Mouse (Mus musculus) liver, adult 2 months (tissue): ENCODE data around the gene Nop14.

Experiments used
- CTCF ChIP-seq: fragments of 200-500 bp; IDR thresholded peaks from 2 replicates; pipeline ENCODE4 v1.5.1; 2011; ENCODE audit warnings: low read depth, low read length, control low read depth
- POLR2A ChIP-seq: fragments of 200-500 bp; IDR thresholded peaks from 2 replicates; pipeline ENCODE4 v1.6.1; 2011; ENCODE audit warnings: low read length, control low read depth; ENCODE audit not compliant: insufficient read depth; ENCODE audit errors: extremely low read depth

DNA sequence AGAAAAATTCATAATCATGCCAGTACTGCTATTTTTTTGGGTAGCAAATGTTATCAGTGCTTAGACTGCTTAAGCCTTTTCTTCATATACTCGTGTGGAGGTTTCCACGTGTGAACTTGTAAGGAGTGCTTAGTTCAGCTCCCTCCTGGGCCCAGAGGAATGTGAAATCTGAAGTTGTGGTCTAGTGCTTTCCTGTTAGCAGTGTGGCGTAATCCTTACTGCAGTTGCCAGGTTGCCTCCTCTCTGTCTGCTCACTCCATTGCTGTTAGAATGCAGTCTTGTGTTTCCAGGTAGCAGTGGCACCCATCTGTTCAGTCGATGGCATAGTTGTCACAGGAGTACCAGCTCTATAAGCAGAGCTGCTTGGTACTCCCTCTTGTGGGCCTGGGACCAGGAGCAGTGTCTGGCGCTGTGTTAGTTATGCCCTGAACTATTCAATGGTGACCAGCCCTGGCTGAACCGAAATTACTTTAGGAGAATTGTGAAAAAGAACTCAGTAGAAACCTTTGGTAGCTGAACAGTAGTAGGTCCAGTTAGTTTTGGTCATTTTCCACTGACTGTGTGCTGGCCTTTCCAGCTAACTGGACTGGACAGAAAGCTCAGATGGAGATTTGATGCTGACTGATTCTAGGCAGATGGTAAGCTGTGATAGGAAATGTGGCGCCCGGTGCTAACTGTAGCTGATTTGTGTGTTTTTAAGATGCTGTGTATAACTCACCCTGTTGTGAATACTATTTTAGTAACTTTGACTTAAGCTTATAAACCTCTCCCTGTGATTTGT is 52.7 kb downstream of the Nop14 start:
- no peak for TF ChIP-seq CTCF
- no peak for TF ChIP-seq POLR2A
